Mouse (Mus musculus) stomach, postnatal 0 days (tissue): ENCODE measurements around the gene Ltk. TPM values are rescaled to one million over a fixed set of nuclear protein-coding genes. Genes with fewer than 3 reads are reported as not detected.

Source experiments
- ATAC-seq: fragments of 200-750 bp; cut with Nextera tagmentation; 2 replicates; pipeline ENCODE4 v1.8.0; 2017; ENCODE audit not compliant: low FRiP score, low TSS enrichment
- DNase-seq: peaks from one replicate; pipeline ENCODE4 v3.0.0-alpha.2; 2016; ENCODE audit warnings: low spot score
- H3K27ac ChIP-seq: fragments of 300-500 bp; sonication (generic); replicated peaks from 2 replicates; pipeline ENCODE4 v1.5.1; 2014; ENCODE audit warnings: mild to moderate bottlenecking, control low read depth
- H3K27me3 ChIP-seq: fragments of 300-500 bp; sonication (generic); 2 replicates; pipeline ENCODE4 v1.6.1; 2014; ENCODE audit warnings: low read length; ENCODE audit not compliant: control insufficient read depth, insufficient read depth
- H3K36me3 ChIP-seq: fragments of 300-500 bp; sonication (generic); 2 replicates; pipeline ENCODE4 v1.6.1; 2014; ENCODE audit warnings: low read length, mixed read lengths; ENCODE audit not compliant: control insufficient read depth, insufficient read depth
- H3K4me1 ChIP-seq: fragments of 300-500 bp; sonication (generic); replicated peaks from 2 replicates; pipeline ENCODE4 v1.6.1; 2014; ENCODE audit warnings: antibody characterized with exemption; ENCODE audit not compliant: control insufficient read depth, insufficient read depth
- H3K4me2 ChIP-seq: fragments of 300-500 bp; sonication (generic); replicated peaks from 2 replicates; pipeline ENCODE4 v1.6.1; 2014; ENCODE audit warnings: low read depth, mild to moderate bottlenecking, control low read depth, moderate library complexity
- H3K4me3 ChIP-seq: fragments of 300-500 bp; sonication (generic); 2 replicates; pipeline ENCODE4 v1.5.1; 2014; ENCODE audit warnings: low read depth, low read length, control low read depth
- H3K9ac ChIP-seq: fragments of 300-500 bp; sonication (generic); 2 replicates; pipeline ENCODE4 v1.6.1; 2014; ENCODE audit warnings: mild to moderate bottlenecking, low read length, control low read depth, mixed read lengths
- H3K9me3 ChIP-seq: fragments of 300-500 bp; sonication (generic); 2 replicates; pipeline ENCODE4 v1.6.1; 2016; ENCODE audit warnings: low read length; ENCODE audit not compliant: control insufficient read depth
- CTCF ChIP-seq: IDR thresholded peaks from 2 replicates; pipeline ENCODE4 v1.5.1; 2016; ENCODE audit warnings: antibody characterized with exemption, low read depth, mild to moderate bottlenecking, moderate library complexity
- EP300 ChIP-seq: optimal IDR thresholded peaks from 2 replicates; pipeline ENCODE3; 2016; ENCODE audit warnings: antibody characterized with exemption
- WGBS: fragments of 180-500 bp; shearing (Covaris S2); extraction: QIAGEN DNeasy Blood & Tissue Kit; methylation state at CpG from one replicate; pipeline ENCODE4 v1.1.7; 2014; 5-methylcytosine and 5-hydroxymethylcytosine counted together
- polyA plus RNA-seq: library from polyadenylated mRNA; unstranded; fragments of >200 nt; fragmentation: Nextera tagmentation; extraction: Ambion mirVana; gene quantifications from 2 replicates; pipeline ENCODE4 v1.2.1, GENCODE M21; 2015

The Ltk gene
- polyA plus RNA-seq, 1 experiment from 2014 or later, result 2.2 TPM

- H3K27me3 ChIP-seq, result peaks cover 3% of the 10 kb centered on the region; the same call in 1 of the 2 replicates
- WGBS, result 71% methylated on average over 4 of the region's 4 CpGs
- no peak overlapping the region for H3K27ac ChIP-seq
- H3K4me2 ChIP-seq, result no peak overlapping the region
- H3K4me3 ChIP-seq, result no peak overlapping the region
- no peaks in the 10 kb centered on the region for H3K4me1 ChIP-seq
- H3K36me3 ChIP-seq, result peaks cover 9% of the 10 kb centered on the region; the same call in 1 of the 2 replicates
- TF ChIP-seq CTCF, result no peak
- TF ChIP-seq EP300, result no peak
- no peaks in the 10 kb centered on the region for H3K9me3 ChIP-seq
- no peak overlapping the region for H3K9ac ChIP-seq
- DNase-seq (no peak), ATAC-seq (no peak)
These were observed 3.7 kb upstream of the Ltk start for GRCm38 (mm10) chr2:119763924-119764323.

- Histone ChIP-seq H3K9ac (no peak overlapping the region), H3K9me3 (no peaks in the 10 kb centered on the region), H3K27me3 (peaks cover 9% of the 10 kb centered on the region; the same call in 1 of the 2 replicates), H3K4me2 (no peak overlapping the region), H3K4me3 (no peak overlapping the region), H3K36me3 (peaks cover 1% of the 10 kb centered on the region; the same call in 1 of the 2 replicates), H3K4me1 (no peaks in the 10 kb centered on the region), H3K27ac (no peak overlapping the region)
- DNase-seq (no peak), ATAC-seq (no peak)
- no peak for TF ChIP-seq EP300
- TF ChIP-seq CTCF, result no peak
- WGBS, result 80% methylated on average over 1 of the region's 1 CpGs
These were observed 2.0 kb upstream of the Ltk start for GRCm38 (mm10) chr2:119762276-119762675.

- no peak overlapping the region for H3K27ac ChIP-seq
- H3K4me1 ChIP-seq, result no peaks in the 10 kb centered on the region
- peak overlapping the region; percentile 71 for H3K4me3 ChIP-seq
- TF ChIP-seq EP300, result no peak
- TF ChIP-seq CTCF, result no peak
- peak overlapping the region; percentile 100 for H3K4me2 ChIP-seq
- no peaks in the 10 kb centered on the region for H3K36me3 ChIP-seq
- DNase-seq, result no peak
- WGBS, result 9% methylated on average over 43 of the region's 44 CpGs
- H3K9ac ChIP-seq, result peak overlapping the region; percentile 51; the same call in 1 of the 2 replicates
- peaks cover 9% of the 10 kb centered on the region; the same call in 1 of the 2 replicates for H3K27me3 ChIP-seq
- ATAC-seq, result no peak
- H3K9me3 ChIP-seq, result no peaks in the 10 kb centered on the region
These were observed 1.1 kb downstream of the Ltk start for GRCm38 (mm10) chr2:119758844-119759835.

GRCm38 (mm10) chr2:119758101-119758843 lies 2.0 kb downstream of the Ltk start:
- Histone ChIP-seq H3K4me3 (peak overlapping the region; percentile 71), H3K4me2 (peak overlapping the region; percentile 100), H3K27me3 (peaks cover 9% of the 10 kb centered on the region; the same call in 1 of the 2 replicates), H3K4me1 (no peaks in the 10 kb centered on the region), H3K9ac (peak overlapping the region; percentile 51), H3K9me3 (no peaks in the 10 kb centered on the region), H3K36me3 (no peaks in the 10 kb centered on the region), H3K27ac (no peak overlapping the region)
- ATAC-seq (peak; percentile 41), DNase-seq (peak; percentile 65)
- TF ChIP-seq CTCF (no peak), EP300 (no peak)
- WGBS, result under 1% methylated on average over 53 of the region's 77 CpGs

- H3K27me3 ChIP-seq, result peaks cover 9% of the 10 kb centered on the region; the same call in 1 of the 2 replicates
- H3K36me3 ChIP-seq, result no peaks in the 10 kb centered on the region
- peak; percentile 54 for DNase-seq
- peak overlapping the region; percentile 71 for H3K4me3 ChIP-seq
- TF ChIP-seq CTCF, result no peak
- TF ChIP-seq EP300, result no peak
- peak overlapping the region; percentile 100 for H3K4me2 ChIP-seq
- ATAC-seq, result peak; percentile 56
- H3K9me3 ChIP-seq, result no peaks in the 10 kb centered on the region
- H3K27ac ChIP-seq, result no peak overlapping the region
- H3K4me1 ChIP-seq, result no peaks in the 10 kb centered on the region
- H3K9ac ChIP-seq, result peak overlapping the region; percentile 51
- WGBS, result 4% methylated on average over 27 of the region's 31 CpGs
These were observed 2.6 kb downstream of the Ltk start for GRCm38 (mm10) chr2:119757601-119758100.
